Mouse (Mus musculus) kidney, embryonic 14.5 days (tissue): Measurements from ENCODE around the gene Olfr678. TPM values are rescaled to one million over a fixed set of nuclear protein-coding genes. Genes with fewer than 3 reads are reported as not detected.

Experiments
- polyA plus RNA-seq: library from polyadenylated mRNA; unstranded; fragments of >200 nt; fragmentation: Nextera tagmentation; extraction: Ambion mirVana; gene quantifications from 2 replicates; pipeline ENCODE4 v1.2.1, GENCODE M21; 2014

Olfr678 gene
- polyA plus RNA-seq, 1 experiment from 2014 or later, result not detected

Other genes with a start within 250 kb of the Olfr678 start
- gene Usp17lb, start 221.9 kb upstream of the Olfr678 start, polyA plus RNA-seq, result not detected in 2 replicates
- not detected in 2 replicates for gene Usp17la, start 207.5 kb upstream of the Olfr678 start, polyA plus RNA-seq
- gene Olfr665, start 186.4 kb upstream of the Olfr678 start, polyA plus RNA-seq, result not detected in 2 replicates
- gene Olfr666, start 168.5 kb upstream of the Olfr678 start, polyA plus RNA-seq, result not detected in 2 replicates
- gene Olfr667, start 143.0 kb upstream of the Olfr678 start, polyA plus RNA-seq, result not detected in 2 replicates
- not detected in 2 replicates for gene Olfr668, start 136.4 kb upstream of the Olfr678 start, polyA plus RNA-seq
- not detected in 2 replicates for gene Olfr669, start 130.2 kb upstream of the Olfr678 start, polyA plus RNA-seq
- gene Olfr670, start 101.9 kb upstream of the Olfr678 start, polyA plus RNA-seq, result not detected in 2 replicates
- gene Olfr671, start 85.3 kb upstream of the Olfr678 start, polyA plus RNA-seq, result not detected in 2 replicates
- gene Olfr672, start 62.4 kb upstream of the Olfr678 start, polyA plus RNA-seq, result not detected in 2 replicates
- gene Olfr675, start 36.0 kb upstream of the Olfr678 start, polyA plus RNA-seq, result not detected in 2 replicates
- gene Olfr676, start 31.8 kb upstream of the Olfr678 start, polyA plus RNA-seq, result not detected in 2 replicates
- gene Olfr677, start 13.1 kb upstream of the Olfr678 start, polyA plus RNA-seq, result not detected in 2 replicates
- gene Olfr679, start 16.7 kb downstream of the Olfr678 start, polyA plus RNA-seq, result not detected in 2 replicates
- gene Olfr680-ps1, start 28.3 kb downstream of the Olfr678 start, polyA plus RNA-seq, result not detected in 2 replicates
- gene Olfr681, start 52.4 kb downstream of the Olfr678 start, polyA plus RNA-seq, result not detected in 2 replicates
- not detected in 2 replicates for gene Olfr683, start 82.5 kb downstream of the Olfr678 start, polyA plus RNA-seq
- not detected in 2 replicates for gene Olfr684, start 99.2 kb downstream of the Olfr678 start, polyA plus RNA-seq
- not detected in 2 replicates for gene Olfr685, start 121.5 kb downstream of the Olfr678 start, polyA plus RNA-seq
- not detected in 2 replicates for gene Olfr686, start 143.0 kb downstream of the Olfr678 start, polyA plus RNA-seq
- gene Olfr688, start 223.6 kb downstream of the Olfr678 start, polyA plus RNA-seq, result not detected in 2 replicates
- not detected in 2 replicates for gene Olfr689, start 246.7 kb downstream of the Olfr678 start, polyA plus RNA-seq